Mouse (Mus musculus) macrophage (primary cell): ENCODE data around the gene Ccdc120. TPM values are rescaled to one million over a fixed set of nuclear protein-coding genes. Genes with fewer than 3 reads are reported as not detected.
"Not testable (repeated sequence)": the region's sequence is repeated elsewhere in the genome, so short reads cannot be mapped to it uniquely, and the experiment has no call there.

Source experiments
- H3K27ac ChIP-seq: fragments of 350-480 bp; formaldehyde crosslinking; 2 replicates; pipeline ENCODE4 v1.9.0; 2021
- H3K36me3 ChIP-seq: fragments of 350-480 bp; formaldehyde crosslinking; 2 replicates; pipeline ENCODE4 v1.9.0; 2021; ENCODE audit errors: inconsistent target
- H3K4me3 ChIP-seq: fragments of 350-480 bp; formaldehyde crosslinking; 2 replicates; pipeline ENCODE4 v1.9.0; 2021; ENCODE audit errors: inconsistent target
- H3K79me2 ChIP-seq: fragments of 350-480 bp; formaldehyde crosslinking; 2 replicates; pipeline ENCODE4 v1.9.0; 2021; ENCODE audit errors: inconsistent target
- WGBS: methylation state at CpG from one replicate; pipeline ENCODE4 v1.1.7; 2026; ENCODE audit warnings: inconsistent platforms; ENCODE audit not compliant: missing documents; 5-methylcytosine and 5-hydroxymethylcytosine counted together
- polyA plus RNA-seq: library from polyadenylated mRNA; stranded (reverse); fragments of 250-400 nt; gene quantifications from 3 replicates; pipeline ENCODE4 v1.2.4, GENCODE M21; 2018; ENCODE audit warnings: inconsistent platforms

The Ccdc120 gene
- polyA plus RNA-seq, 1 experiment from 2014 or later: 0.39 TPM

DNA sequence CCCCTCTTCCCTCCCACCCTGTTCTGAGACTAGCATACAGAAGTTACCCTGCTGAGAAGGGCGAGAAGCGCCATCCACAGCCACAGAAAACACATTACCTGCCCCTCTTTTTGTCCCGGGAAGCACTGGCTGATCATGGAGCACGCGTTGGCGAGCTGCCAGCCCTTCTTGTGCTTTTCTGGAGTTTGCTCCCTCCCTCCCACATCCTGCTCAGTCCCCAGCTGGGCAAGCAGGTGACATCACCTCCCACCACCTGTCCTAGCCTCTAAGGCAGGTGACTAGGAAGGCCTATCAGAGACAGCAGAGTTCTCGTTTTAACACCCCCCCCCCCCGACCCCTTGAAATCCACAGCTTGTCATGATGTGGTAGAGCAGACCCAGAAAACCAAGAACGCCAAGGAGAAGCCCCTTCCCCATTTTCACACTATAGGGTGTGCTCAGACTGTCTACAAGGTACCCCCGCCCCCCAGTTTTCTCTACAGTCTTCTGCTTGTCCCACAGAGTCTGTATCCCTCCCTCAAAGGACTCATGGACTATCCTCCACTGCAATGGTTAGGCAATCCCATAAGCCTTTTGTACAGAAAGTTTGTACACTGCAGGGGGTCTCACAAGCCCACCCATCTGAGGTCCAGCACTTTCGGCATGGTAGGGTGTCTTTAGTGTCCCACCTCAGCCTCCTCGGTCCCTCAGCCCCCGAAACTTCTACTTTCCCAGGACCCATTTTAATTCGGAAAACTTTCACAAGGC lies 11.2 kb downstream of the Ccdc120 start:
- WGBS: 83% methylated on average over 12 of the region's 14 CpGs
- no peak overlapping the region for H3K4me3 ChIP-seq
- H3K79me2 ChIP-seq: no peaks in the 10 kb centered on the region
- H3K36me3 ChIP-seq: no peaks in the 10 kb centered on the region
- no peak overlapping the region for H3K27ac ChIP-seq

GRCm38 (mm10) chrX:7733571-7734156 lies 17.0 kb downstream of the Ccdc120 start:
- H3K36me3 ChIP-seq: no peaks in the 10 kb centered on the region
- no peak overlapping the region for H3K27ac ChIP-seq
- 53% methylated on average over 12 of the region's 26 CpGs for WGBS
- H3K4me3 ChIP-seq: no peak overlapping the region
- H3K79me2 ChIP-seq: no peaks in the 10 kb centered on the region

DNA sequence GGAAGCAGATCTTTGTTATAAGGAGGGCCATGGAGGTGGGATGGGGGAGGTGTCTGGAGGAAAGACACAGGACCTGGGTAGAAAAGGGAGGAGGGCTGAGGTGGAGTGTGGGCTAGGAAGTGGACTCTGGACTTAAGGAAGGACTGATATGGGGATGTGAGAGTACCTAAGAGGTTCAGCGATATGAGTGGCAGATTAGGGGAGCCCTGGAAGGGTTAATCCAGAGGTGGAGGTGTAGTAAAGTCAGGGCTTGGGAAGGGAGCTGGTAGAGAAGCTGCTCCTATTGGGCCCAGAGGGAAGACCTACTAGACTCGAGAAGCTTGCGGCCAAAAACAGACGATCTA lies 21.8 kb downstream of the Ccdc120 start:
- Histone ChIP-seq H3K36me3 (no peaks in the 10 kb centered on the region), H3K27ac (no peak overlapping the region), H3K4me3 (peak overlapping the region; percentile 28), H3K79me2 (no peaks in the 10 kb centered on the region)
- 49% methylated on average over 4 of the region's 4 CpGs for WGBS

- Histone ChIP-seq H3K4me3 (peak within 1 kb of the TSS; percentile 28), H3K79me2 (peaks cover 2% of the 10 kb centered on the region; the same call in 1 of the 2 replicates), H3K36me3 (no peaks in the 10 kb centered on the region), H3K27ac (peak within 1 kb of the TSS; percentile 42)
- WGBS: 29% methylated on average over 42 of the region's 42 CpGs
Measured at GRCm38 (mm10) chrX:7728215-7728921, 22.3 kb downstream of the Ccdc120 start, which contains the start of gene Praf2. TSS of gene Praf2 (plus strand) at chrX:7728439.

DNA sequence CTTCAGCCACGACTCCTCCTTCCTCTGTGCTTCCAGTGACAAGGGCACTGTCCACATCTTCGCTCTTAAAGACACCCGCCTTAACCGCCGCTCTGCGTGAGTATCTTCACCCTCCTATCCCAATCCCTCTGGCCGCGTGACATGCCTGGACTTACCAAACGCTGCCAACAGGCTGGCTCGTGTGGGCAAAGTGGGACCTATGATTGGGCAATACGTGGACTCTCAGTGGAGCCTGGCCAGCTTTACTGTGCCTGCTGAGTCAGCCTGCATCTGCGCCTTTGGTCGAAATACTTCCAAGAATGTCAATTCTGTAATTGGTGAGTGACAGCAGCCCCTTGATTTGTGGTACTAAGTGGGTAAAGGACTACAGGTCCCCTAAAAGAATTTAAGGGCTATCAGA lies 23.5 kb downstream of the Ccdc120 start:
- H3K4me3 ChIP-seq: no peak overlapping the region
- no peak overlapping the region for H3K27ac ChIP-seq
- H3K79me2 ChIP-seq: peaks cover 14% of the 10 kb centered on the region; the same call in 1 of the 2 replicates
- no peaks in the 10 kb centered on the region for H3K36me3 ChIP-seq
- 71% methylated on average over 13 of the region's 13 CpGs for WGBS

- H3K79me2 ChIP-seq: peaks cover 14% of the 10 kb centered on the region; the same call in 1 of the 2 replicates
- H3K27ac ChIP-seq: no peak overlapping the region
- H3K36me3 ChIP-seq: no peaks in the 10 kb centered on the region
- 90% methylated on average over 8 of the region's 12 CpGs for WGBS
- no peak overlapping the region for H3K4me3 ChIP-seq
Measured at GRCm38 (mm10) chrX:7725841-7726240, 24.9 kb downstream of the Ccdc120 start.

DNA sequence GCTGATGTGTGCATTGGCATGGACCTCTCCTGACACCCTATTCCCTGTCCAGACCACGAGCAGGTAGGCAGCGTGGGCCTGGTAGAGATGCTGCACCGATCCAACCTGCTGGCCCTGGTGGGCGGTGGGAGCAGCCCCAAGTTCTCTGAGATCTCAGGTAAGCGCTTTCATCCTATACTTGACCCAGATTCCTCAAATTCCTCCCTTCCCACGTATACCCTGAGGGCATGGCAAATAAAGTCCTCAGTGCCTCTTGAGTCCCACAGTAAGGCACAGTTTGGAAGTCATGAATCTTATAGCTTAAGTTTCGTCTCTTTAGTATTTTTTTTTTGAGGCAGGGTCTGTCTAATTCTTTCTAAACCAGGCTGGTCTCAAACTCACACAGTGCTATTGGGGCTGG lies 26.6 kb downstream of the Ccdc120 start:
- no peak overlapping the region for H3K27ac ChIP-seq
- no peaks in the 10 kb centered on the region for H3K36me3 ChIP-seq
- no peak overlapping the region for H3K4me3 ChIP-seq
- peaks cover 14% of the 10 kb centered on the region; the same call in 1 of the 2 replicates for H3K79me2 ChIP-seq
- 88% methylated on average over 6 of the region's 7 CpGs for WGBS

GRCm38 (mm10) chrX:7722691-7723090 lies 28.0 kb downstream of the Ccdc120 start:
- Histone ChIP-seq H3K79me2 (peaks cover 14% of the 10 kb centered on the region; the same call in 1 of the 2 replicates), H3K27ac (peak overlapping the region; percentile 84; the same call in 1 of the 2 replicates), H3K36me3 (no peaks in the 10 kb centered on the region), H3K4me3 (peak overlapping the region; percentile 67)
- WGBS: 26% methylated on average over 4 of the region's 4 CpGs

DNA sequence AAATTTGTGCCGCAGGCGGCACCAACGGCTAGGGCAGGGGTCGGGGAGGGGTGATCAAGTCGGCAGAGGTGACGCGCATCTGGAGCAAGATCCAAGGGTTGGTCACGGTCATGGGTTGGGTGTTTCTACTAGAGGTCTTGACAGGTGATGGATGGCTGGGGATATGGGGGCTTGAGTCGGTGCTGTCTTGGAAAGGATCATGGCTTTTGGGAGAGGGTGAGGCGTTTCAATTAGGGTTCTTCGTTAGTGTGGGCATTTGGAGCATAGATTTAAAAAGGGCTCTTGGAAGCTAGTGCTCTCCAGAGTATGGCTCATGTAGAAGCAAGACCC lies 28.5 kb downstream of the Ccdc120 start:
- H3K4me3 ChIP-seq: peak overlapping the region; percentile 67
- H3K27ac ChIP-seq: peak overlapping the region; percentile 84
- no peaks in the 10 kb centered on the region for H3K36me3 ChIP-seq
- H3K79me2 ChIP-seq: peaks cover 14% of the 10 kb centered on the region; the same call in 1 of the 2 replicates
- 54% methylated on average over 8 of the region's 11 CpGs for WGBS

DNA sequence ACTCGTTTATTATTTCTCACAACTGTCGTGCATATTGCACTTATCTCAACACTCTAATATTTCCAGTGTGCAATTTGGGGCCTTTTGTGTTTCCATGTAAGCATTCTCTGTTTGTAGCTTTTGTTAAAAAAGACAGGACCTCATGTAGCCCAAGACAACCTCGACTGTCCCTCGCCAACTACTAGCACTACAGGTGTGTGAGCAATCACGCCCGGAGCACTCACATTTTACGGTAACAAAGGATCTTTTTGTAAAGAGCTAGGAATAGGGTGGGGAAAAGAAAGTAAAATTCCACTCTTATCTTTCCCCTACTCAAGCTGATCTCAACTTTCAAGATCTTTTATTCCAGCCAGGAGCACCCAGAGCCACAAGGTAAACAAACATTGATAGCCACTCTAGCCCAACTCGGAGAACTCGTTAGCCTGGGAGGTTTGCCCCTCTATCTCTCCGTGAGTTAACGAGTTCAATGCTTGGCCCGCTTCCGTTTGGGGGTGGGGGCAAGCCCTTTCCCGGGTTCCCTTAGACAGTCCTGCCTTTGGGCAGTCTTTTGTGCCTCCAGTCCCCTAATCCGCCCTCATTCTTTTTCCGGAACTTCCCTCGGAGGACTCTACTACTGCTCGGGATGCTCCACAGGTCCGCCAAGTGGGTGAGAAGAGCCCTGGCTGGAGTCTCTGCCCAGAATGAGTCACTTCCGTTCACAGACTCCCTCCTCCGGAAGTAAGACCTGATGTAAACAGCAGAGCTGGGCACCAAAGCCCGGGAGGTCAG lies 29.0 kb downstream of the Ccdc120 start, which contains the start of gene Gm45208:
Gene Gm45208 (plus strand): TSS at position 732 of the 768 bp plus-strand sequence.
- Histone ChIP-seq H3K27ac (peak within 1 kb of the TSS; percentile 84), H3K4me3 (peak within 1 kb of the TSS; percentile 67), H3K36me3 (no peaks in the 10 kb centered on the region), H3K79me2 (peaks cover 14% of the 10 kb centered on the region; the same call in 1 of the 2 replicates)
- WGBS: 28% methylated on average over 20 of the region's 22 CpGs

- not testable (repeated sequence) for H3K36me3 ChIP-seq, H3K27ac ChIP-seq, H3K4me3 ChIP-seq, H3K79me2 ChIP-seq
- WGBS: 33% methylated on average over 1 of the region's 1 CpGs
Measured at GRCm38 (mm10) chrX:7716058-7716457, 34.6 kb downstream of the Ccdc120 start.

DNA sequence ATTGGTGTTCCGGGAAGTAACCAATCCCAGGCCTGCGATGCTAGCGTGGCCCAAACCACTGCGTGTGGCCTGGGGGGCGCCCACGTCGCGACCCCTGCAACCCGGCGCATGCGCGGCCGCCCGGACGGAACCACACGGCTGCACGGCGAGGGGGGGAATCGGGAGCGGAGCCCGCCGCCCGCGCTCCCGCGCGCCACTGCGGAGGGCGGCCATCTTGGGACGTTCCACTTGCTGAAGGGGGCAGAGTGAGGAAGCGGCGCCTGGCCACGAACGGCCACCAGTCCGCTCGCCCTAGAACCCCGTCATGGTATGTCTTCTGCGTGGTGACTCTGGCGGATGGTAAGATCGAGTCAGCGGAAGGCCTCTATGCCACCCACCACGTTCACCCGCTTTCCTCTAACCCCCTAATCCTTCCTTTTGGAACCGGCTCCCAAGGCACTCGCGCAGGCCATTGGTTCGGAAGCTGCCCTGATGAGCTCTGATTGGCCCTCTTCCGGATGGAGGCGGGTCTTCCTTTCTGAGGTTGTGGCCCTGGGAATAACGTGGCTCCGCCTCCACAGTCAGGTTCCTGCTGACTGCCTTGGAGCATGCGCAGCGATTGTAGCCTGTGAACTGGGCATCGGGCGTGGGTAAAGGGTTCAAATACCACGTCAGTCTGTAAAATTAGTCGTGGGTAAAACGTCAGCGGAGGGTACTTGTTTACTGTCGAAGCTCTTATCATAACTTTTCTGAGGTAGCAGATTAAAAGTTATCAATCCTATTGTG lies 36.4 kb downstream of the Ccdc120 start, which contains the start of gene Wdr45:
Gene Wdr45 (plus strand): TSS at position 199 of the 765 bp plus-strand sequence.
- not testable (repeated sequence) for H3K79me2 ChIP-seq, H3K36me3 ChIP-seq
- 27% methylated on average over 20 of the region's 60 CpGs for WGBS
- H3K4me3 ChIP-seq: peak within 1 kb of the TSS; percentile 37
- peak within 1 kb of the TSS; percentile 64 for H3K27ac ChIP-seq

DNA sequence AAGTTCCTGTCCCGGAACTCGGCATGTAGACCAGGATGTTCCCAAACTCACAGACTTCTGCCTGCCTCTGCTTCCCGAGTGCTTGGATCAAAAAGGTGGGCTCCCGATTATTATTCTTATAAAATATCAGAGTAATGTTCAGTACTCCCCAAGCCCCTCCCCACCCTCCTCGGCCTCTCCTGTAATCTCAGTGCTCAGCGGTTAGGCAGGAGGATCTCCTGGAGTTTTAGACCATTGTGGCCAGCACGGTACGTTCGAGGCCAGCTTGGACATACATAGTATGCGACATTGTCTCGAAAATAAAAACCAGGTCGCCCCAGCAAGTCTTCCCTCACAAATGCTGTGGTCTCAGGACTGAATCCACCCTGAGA lies 37.0 kb downstream of the Ccdc120 start:
- peak overlapping the region; percentile 29 for H3K27ac ChIP-seq
- H3K4me3 ChIP-seq: peak overlapping the region; percentile 37

GRCm38 (mm10) chrX:7696954-7697381 lies 53.7 kb downstream of the Ccdc120 start, which contains the start of gene Gpkow:
TSS of gene Gpkow (plus strand) at chrX:7697131.
- H3K79me2 ChIP-seq: peaks cover 31% of the 10 kb centered on the region
- no peaks in the 10 kb centered on the region for H3K36me3 ChIP-seq
- peak within 1 kb of the TSS; percentile 69 for H3K4me3 ChIP-seq
- 14% methylated on average over 31 of the region's 33 CpGs for whole genome bisulfite sequencing
- peak within 1 kb of the TSS; percentile 39 for H3K27ac ChIP-seq

More for the DNA sequence above, 37.0 kb downstream of the Ccdc120 start:
- WGBS: 17% methylated on average over 4 of the region's 12 CpGs
- H3K79me2 ChIP-seq, H3K36me3 ChIP-seq: not testable (repeated sequence)
